Mouse (Mus musculus): ENCODE data around the gene Enoph1. TPM values are rescaled to one million over a fixed set of nuclear protein-coding genes. Genes with fewer than 3 reads are reported as not detected.

Gene Enoph1
- polyA plus RNA-seq (2012; rRNA removed), result 43.6 and 50.4 TPM in 2 replicates

GRCm38 (mm10) chr5:100039602-100040142, at the start of gene Enoph1, which contains the start of gene Hnrnpdl:
Gene Enoph1, plus strand, starts transcription at chr5:100039985.
Gene Hnrnpdl, minus strand, starts transcription at chr5:100039664.

Other genes with a start within 250 kb of the Enoph1 start
- not detected in 2 replicates for gene Vamp9, start 133.7 kb upstream of the Enoph1 start, polyA plus RNA-seq (2012; rRNA removed)
- gene Hnrnpd, start 61.0 kb upstream of the Enoph1 start, polyA plus RNA-seq (2012; rRNA removed), result 466 and 718 TPM in 2 replicates
- 6.0 and 6.1 TPM in 2 replicates for gene 4930524J08Rik, start 60.9 kb upstream of the Enoph1 start, polyA plus RNA-seq (2012; rRNA removed)
- 518 and 615 TPM in 2 replicates for gene Hnrnpdl, start 321 bp upstream of the Enoph1 start, polyA plus RNA-seq (2012; rRNA removed)
- 3.3 and 3.4 TPM in 2 replicates for gene Tmem150c, start 119.8 kb downstream of the Enoph1 start, polyA plus RNA-seq (2012; rRNA removed)

Measured in central nervous system, embryonic 11.5 days (tissue).